Mouse (Mus musculus) kidney, embryonic 15.5 days (tissue): Measurements from ENCODE around the gene Otop3. TPM values are rescaled to one million over a fixed set of nuclear protein-coding genes. Genes with fewer than 3 reads are reported as not detected.
A peak's percentile ranks its signal among the peaks of the same experiment; 100 is the strongest.
"Not testable (repeated sequence)": the region's sequence is repeated elsewhere in the genome, so short reads cannot be mapped to it uniquely, and the experiment has no call there.

ENCODE experiments used
- ATAC-seq: fragments of 200-750 bp; cut with Nextera tagmentation; replicated peaks from 2 replicates; pipeline ENCODE4 v1.8.0; 2017; ENCODE audit warnings: moderate TSS enrichment; ENCODE audit not compliant: low FRiP score
- H3K27ac ChIP-seq: fragments of 300-500 bp; sonication (generic); 2 replicates; pipeline ENCODE4 v1.5.1; 2015; ENCODE audit warnings: mild to moderate bottlenecking, inconsistent platforms
- H3K27me3 ChIP-seq: fragments of 300-500 bp; sonication (generic); 2 replicates; pipeline ENCODE4 v1.6.1; 2015; ENCODE audit warnings: inconsistent platforms
- H3K36me3 ChIP-seq: fragments of 300-500 bp; sonication (generic); 2 replicates; pipeline ENCODE4 v1.6.1; 2015; ENCODE audit warnings: inconsistent platforms
- H3K4me1 ChIP-seq: fragments of 300-500 bp; sonication (generic); 2 replicates; pipeline ENCODE4 v1.6.1; 2015; ENCODE audit warnings: inconsistent platforms
- H3K4me2 ChIP-seq: fragments of 300-500 bp; sonication (generic); 2 replicates; pipeline ENCODE4 v1.6.1; 2015; ENCODE audit warnings: moderate library complexity, mild to moderate bottlenecking, inconsistent platforms
- H3K4me3 ChIP-seq: fragments of 300-500 bp; sonication (generic); replicated peaks from 2 replicates; pipeline ENCODE4 v1.5.1; 2015; ENCODE audit warnings: mild to moderate bottlenecking, inconsistent platforms
- H3K9ac ChIP-seq: fragments of 300-500 bp; sonication (generic); 2 replicates; pipeline ENCODE4 v1.6.1; 2015; ENCODE audit warnings: mild to moderate bottlenecking, inconsistent platforms
- H3K9me3 ChIP-seq: fragments of 300-500 bp; sonication (generic); replicated peaks from 2 replicates; pipeline ENCODE4 v1.6.1; 2016; ENCODE audit warnings: inconsistent platforms
- WGBS: fragments of 180-500 bp; shearing (Covaris S2); methylation state at CpG from one replicate; pipeline ENCODE4 v1.1.7; 2015; ENCODE audit warnings: mixed read lengths; 5-methylcytosine and 5-hydroxymethylcytosine counted together
- polyA plus RNA-seq: library from polyadenylated mRNA; unstranded; fragments of >200 nt; fragmentation: Nextera tagmentation; extraction: Ambion mirVana; gene quantifications from 2 replicates; pipeline ENCODE4 v1.2.1, GENCODE M21; 2015

The Otop3 gene
- polyA plus RNA-seq, 1 experiment from 2014 or later = not detected

DNA sequence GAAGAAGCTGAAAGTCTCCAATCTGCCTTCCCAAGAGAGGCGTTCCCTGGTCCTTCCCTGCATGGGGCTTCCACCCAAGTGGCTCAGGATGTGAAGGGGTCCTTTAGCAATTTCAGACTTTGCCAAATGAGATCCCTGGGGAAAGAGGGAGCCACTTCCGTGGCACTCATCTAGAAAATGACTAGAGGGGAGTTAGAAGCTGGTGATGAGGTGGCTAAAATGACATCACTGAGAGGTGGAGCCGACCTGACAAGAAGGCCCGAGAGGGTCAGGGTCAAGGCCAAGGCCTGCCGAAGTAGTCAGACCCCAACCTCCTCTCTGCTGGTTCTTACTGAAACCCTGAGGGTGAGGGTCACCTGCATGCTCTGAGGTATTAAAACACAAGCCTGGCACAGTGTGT, 48.4 kb downstream of the Otop3 start:
- Histone ChIP-seq H3K27me3 (no peaks in the 10 kb centered on the region), H3K27ac (0 out of 2 replicates have a peak overlapping the region, but pooled peaks have one; percentile 87), H3K4me1 (peaks cover 46% of the 10 kb centered on the region), H3K9ac (peak overlapping the region; percentile 82), H3K4me3 (peak overlapping the region; percentile 78), H3K36me3 (no peaks in the 10 kb centered on the region), H3K4me2 (peak overlapping the region; percentile 88), H3K9me3 (no peaks in the 10 kb centered on the region)
- no peak for ATAC-seq
- 15% methylated on average over 5 of the region's 5 CpGs for WGBS

DNA sequence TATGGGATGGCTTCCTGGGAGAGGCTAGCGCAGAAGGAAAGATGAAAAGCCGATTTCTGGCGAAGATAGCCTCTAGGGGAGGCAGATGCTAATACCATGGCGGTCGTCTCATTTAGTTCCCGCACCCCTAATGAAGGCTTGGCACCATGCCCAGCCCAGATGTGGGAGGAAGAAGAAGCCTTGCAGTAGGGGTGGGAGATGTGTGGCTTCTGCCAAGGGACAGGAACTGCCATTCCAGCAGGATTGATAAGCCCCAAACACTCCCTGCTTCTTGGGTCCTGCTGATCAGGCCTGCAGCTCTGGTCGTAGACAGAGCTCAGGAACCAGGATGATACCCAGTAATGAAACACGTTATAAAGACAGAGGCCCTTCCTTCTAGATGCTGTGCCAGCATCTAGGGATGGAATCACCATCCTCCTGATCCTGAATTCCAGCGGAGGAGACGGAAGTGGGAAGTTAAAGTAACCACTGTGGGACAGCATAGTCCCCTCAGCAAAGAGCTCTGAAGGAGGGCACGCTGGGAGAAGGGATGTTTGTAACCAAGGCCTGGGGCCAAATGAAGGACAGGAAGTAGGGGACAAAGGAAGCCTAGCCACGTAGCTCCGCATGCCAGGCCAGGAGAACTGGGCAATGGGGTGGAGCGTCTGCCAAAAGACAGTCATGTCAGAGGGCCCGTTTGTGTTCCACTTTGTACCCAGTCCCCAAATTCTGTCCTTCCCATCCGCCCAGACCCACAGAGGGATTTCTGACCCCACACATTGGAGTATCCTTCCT, 49.4 kb downstream of the Otop3 start:
- no peaks in the 10 kb centered on the region for H3K27me3 ChIP-seq
- H3K27ac ChIP-seq = peak overlapping the region; percentile 55
- peak overlapping the region; percentile 88 for H3K4me2 ChIP-seq
- H3K9ac ChIP-seq = no peak overlapping the region
- no peaks in the 10 kb centered on the region for H3K9me3 ChIP-seq
- H3K4me3 ChIP-seq = peak overlapping the region; percentile 78
- peaks cover 46% of the 10 kb centered on the region for H3K4me1 ChIP-seq
- no peaks in the 10 kb centered on the region for H3K36me3 ChIP-seq
- ATAC-seq = no peak
- 56% methylated on average over 16 of the region's 16 CpGs for WGBS

DNA sequence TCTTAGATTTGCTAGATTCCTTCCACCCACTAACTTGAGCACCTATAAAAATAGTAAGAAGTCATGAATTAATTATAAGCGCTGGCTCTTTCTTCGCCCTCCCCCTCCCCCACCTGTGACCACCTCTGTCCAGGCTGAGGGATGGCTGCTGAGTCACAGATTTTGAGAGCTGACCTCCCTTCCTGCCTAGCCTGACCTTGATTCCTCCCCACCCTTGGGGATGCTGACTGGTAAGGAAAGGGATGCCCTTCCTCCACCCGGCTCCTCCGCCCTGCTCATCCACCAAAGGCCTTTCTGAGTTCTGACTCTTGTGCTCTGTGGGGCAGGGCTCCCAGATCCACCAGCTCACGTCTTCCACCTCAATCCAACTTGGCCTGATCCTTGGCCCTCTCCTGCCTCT, 50.1 kb downstream of the Otop3 start:
- 52% methylated on average over 5 of the region's 5 CpGs for WGBS
- Histone ChIP-seq H3K9ac (no peak overlapping the region), H3K4me3 (no peak overlapping the region), H3K4me2 (peak overlapping the region; percentile 88; the same call in 1 of the 2 replicates), H3K27me3 (no peaks in the 10 kb centered on the region), H3K9me3 (no peaks in the 10 kb centered on the region), H3K4me1 (peaks cover 46% of the 10 kb centered on the region), H3K36me3 (no peaks in the 10 kb centered on the region), H3K27ac (peak overlapping the region; percentile 55; the same call in 1 of the 2 replicates)
- 0 out of 2 replicates have a peak, but pooled peaks have one; percentile 16 for ATAC-seq

DNA sequence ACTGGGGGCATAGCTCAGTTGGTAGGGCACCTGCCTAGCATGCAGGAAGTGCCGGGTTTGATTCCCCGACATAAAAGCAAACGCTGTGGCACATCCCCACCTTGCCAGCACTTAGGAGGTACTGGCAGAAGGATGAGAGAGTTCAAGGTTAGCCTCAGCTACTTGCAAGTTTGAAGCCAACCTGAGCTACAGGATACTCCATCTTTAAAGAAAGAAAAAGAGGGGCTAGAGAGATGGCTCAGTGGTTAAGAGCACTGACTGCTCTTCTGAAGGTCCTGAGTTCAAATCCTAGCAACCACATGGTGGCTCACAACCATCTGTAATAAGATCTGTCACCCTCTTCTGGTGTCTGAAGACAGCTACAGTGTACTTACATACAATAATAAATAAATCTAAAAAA, 52.3 kb downstream of the Otop3 start:
- H3K4me2 ChIP-seq, H3K9me3 ChIP-seq, ATAC-seq, H3K27ac ChIP-seq, H3K9ac ChIP-seq, H3K27me3 ChIP-seq, H3K4me3 ChIP-seq: not testable (repeated sequence)
- Histone ChIP-seq H3K4me1 (peaks cover 39% of the 10 kb centered on the region), H3K36me3 (peaks cover 15% of the 10 kb centered on the region)
- 86% methylated on average over 3 of the region's 3 CpGs for WGBS

DNA sequence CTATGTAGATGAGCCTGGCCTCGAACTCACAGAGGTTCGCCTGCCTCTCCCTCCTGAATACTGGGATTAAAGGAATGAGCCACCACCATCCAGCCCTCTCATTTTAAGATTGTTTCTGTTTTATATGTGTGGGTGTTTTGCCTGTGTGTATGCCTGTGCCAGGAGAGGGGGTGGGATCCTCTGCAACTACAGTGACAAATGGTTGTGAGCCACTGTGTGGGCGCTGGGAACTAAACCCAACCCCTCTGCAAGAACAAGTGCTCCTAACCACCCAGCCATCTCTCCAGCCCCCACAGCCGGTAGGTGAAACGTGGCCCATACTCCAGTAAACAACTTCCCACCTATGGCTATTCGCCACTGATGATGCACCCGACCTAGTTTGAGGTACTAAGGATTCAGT, 56.8 kb downstream of the Otop3 start:
- Histone ChIP-seq H3K4me3 (no peak overlapping the region), H3K27me3 (no peaks in the 10 kb centered on the region), H3K36me3 (peaks cover 57% of the 10 kb centered on the region), H3K4me2 (no peak overlapping the region), H3K4me1 (no peaks in the 10 kb centered on the region), H3K9ac (no peak overlapping the region), H3K27ac (no peak overlapping the region), H3K9me3 (no peaks in the 10 kb centered on the region)
- no peak for ATAC-seq
- WGBS = 85% methylated on average over 7 of the region's 7 CpGs

DNA sequence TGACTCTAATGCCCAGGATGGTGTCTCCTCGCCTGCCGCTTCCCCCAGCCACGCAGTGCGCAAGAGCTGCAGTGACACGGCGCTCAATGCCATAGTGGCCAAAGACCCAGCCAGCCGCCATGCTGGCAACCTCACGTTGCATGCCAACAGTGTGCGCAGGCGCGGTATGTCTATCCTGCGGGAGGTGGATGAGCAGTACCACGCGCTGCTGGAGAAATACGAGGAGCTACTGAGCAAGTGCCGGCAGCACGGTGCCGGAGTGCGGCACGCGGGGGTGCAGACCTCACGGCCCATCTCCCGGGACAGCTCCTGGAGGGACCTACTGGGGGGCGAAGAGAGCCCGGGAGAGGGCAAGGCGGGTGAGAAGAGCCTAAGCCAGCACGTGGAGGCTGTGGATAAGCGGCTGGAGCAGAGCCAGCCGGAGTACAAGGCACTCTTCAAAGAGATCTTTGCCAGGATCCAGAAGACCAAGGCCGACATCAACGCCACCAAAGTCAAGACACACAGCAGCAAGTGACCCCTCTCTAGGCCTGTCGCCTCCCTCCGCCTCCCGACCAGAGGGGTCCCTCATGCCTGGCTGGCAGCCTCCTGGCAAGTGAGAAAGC, 59.3 kb downstream of the Otop3 start:
- peak overlapping the region; percentile 16 for H3K4me3 ChIP-seq
- H3K36me3 ChIP-seq = peaks cover 57% of the 10 kb centered on the region
- no peaks in the 10 kb centered on the region for H3K27me3 ChIP-seq
- H3K4me2 ChIP-seq = peak overlapping the region; percentile 45
- no peaks in the 10 kb centered on the region for H3K9me3 ChIP-seq
- H3K27ac ChIP-seq = no peak overlapping the region
- ATAC-seq = no peak
- no peaks in the 10 kb centered on the region for H3K4me1 ChIP-seq
- H3K9ac ChIP-seq = no peak overlapping the region
- WGBS = 63% methylated on average over 34 of the region's 34 CpGs

Other genes with a start within 250 kb of the Otop3 start
- gene Rab37, start 243.3 kb upstream of the Otop3 start, polyA plus RNA-seq = 1.7 and 2.1 TPM in 2 replicates
- gene Cd300lf, start 200.7 kb upstream of the Otop3 start, polyA plus RNA-seq = 0.36 and 0.49 TPM in 2 replicates
- 123 and 127 TPM in 2 replicates for gene Slc9a3r1, start 171.4 kb upstream of the Otop3 start, polyA plus RNA-seq
- gene Tmem104, start 147.2 kb upstream of the Otop3 start, polyA plus RNA-seq = 10.6 and 11.0 TPM in 2 replicates
- gene Nat9, start 146.9 kb upstream of the Otop3 start, polyA plus RNA-seq = 21.5 and 23.4 TPM in 2 replicates
- gene Grin2c, start 67.5 kb upstream of the Otop3 start, polyA plus RNA-seq = not detected in 2 replicates
- gene Fdxr, start 57.7 kb upstream of the Otop3 start, polyA plus RNA-seq = 15.4 and 20.8 TPM in 2 replicates
- 0.49 and 0.55 TPM in 2 replicates for gene Fads6, start 37.1 kb upstream of the Otop3 start, polyA plus RNA-seq
- gene Otop2, start 27.6 kb upstream of the Otop3 start, polyA plus RNA-seq = 0.06 and 0.09 TPM in 2 replicates
- not detected in 2 replicates for gene Ush1g, start 12.7 kb upstream of the Otop3 start, polyA plus RNA-seq
- gene Hid1, start 33.0 kb downstream of the Otop3 start, polyA plus RNA-seq = 6.7 and 8.1 TPM in 2 replicates
- gene Cdr2l, start 47.2 kb downstream of the Otop3 start, polyA plus RNA-seq = 10.6 and 10.7 TPM in 2 replicates
- gene Mrpl58, start 69.0 kb downstream of the Otop3 start, polyA plus RNA-seq = 204 and 209 TPM in 2 replicates
- gene Atp5h, start 85.2 kb downstream of the Otop3 start, polyA plus RNA-seq = 1,004 and 1,083 TPM in 2 replicates
- gene Kctd2, start 85.4 kb downstream of the Otop3 start, polyA plus RNA-seq = 14.1 and 16.4 TPM in 2 replicates
- gene Trim80, start 105.8 kb downstream of the Otop3 start, polyA plus RNA-seq = 0.18 and 0.30 TPM in 2 replicates
- 15.8 and 22.3 TPM in 2 replicates for gene Slc16a5, start 127.7 kb downstream of the Otop3 start, polyA plus RNA-seq
- 8.6 and 9.1 TPM in 2 replicates for gene Armc7, start 140.9 kb downstream of the Otop3 start, polyA plus RNA-seq
- 72.7 and 76.7 TPM in 2 replicates for gene Nt5c, start 157.1 kb downstream of the Otop3 start, polyA plus RNA-seq
- gene Jpt1, start 179.7 kb downstream of the Otop3 start, polyA plus RNA-seq = 457 and 460 TPM in 2 replicates
- gene Sumo2, start 201.5 kb downstream of the Otop3 start, polyA plus RNA-seq = 1,007 and 1,133 TPM in 2 replicates
- gene Nup85, start 229.7 kb downstream of the Otop3 start, polyA plus RNA-seq = 174 and 190 TPM in 2 replicates